Mouse (Mus musculus): ENCODE measurements at regions not wholly inside any gene's neighbourhood (a gene's known extent, or its start where the extent isn't known, plus 50 kb on each side); places are given as distances from the start of the nearest gene placed in this dataset.

DNA sequence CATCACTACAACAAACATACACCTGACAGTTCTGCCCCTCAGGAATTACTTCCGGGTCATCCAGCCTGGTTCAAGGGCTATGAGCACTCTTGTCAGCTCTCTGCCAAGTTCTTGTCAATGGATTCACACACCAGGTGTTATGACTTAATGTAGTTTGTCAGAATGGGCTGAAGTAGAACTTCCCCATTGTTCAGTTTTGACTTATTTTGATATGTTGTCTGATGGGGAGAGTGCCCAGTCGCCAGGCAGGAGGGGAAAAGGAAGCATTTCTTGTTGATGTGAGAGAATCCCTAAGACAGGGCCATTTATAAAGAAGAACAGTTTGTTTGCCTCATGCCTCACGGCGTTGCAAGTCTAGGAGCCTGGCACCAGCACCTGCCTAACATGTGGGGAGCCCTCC is 52.0 kb upstream of the Cpeb4 start:
- DNase-seq (ENCODE audit: low spot score in 2 of 2): no peak

DNA sequence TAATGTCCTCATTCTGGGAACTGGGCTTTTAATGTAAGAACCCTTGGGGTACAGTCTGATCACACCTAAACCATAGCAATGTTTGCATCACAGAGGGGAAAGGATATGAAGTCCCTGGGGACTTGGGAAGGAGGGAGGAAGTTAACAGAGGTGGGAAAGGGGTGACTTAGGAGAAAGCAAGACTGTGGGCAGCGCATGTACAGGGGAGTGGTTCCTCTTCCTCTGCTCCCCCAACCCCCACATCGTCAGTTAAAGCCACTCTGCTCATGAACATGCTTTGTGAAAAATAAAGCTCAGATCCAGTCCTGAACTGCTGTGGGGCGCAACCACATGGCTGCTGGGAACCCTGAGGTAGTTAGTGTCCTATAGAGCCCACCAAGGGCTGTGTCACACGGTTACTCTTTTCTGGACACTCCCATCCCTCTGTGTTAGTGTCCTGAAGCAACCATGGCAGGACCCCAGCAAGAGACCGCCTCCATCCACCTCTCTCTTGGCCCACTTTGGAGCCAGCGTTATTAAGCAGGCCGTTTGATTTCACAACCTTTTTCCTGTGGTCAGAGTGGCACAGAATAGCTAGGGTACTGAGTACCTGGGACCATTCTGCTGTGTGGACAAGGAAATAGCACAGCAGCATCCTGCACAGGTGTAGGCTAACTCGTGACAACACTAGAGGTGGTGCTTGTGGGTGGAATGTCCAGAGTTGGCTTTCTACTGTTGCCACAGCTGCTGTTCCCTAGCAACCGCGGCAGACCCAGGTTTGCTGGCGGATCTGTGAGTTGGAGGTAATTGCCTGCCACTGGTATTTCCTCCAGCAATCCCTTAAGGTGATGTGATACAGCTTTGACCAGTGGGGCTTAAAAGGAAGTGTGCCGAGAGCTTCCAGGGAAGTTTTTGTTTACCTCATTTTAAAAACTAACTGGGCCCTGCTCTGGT is 50.3 kb upstream of the Cpeb4 start:
- no peak for DNase-seq (ENCODE audit: low spot score in 2 of 2)

Data from layer of hippocampus, postnatal 14 days (tissue).